Mouse (Mus musculus) stomach, postnatal 0 days (tissue): ENCODE data around the gene Atl2. TPM values are rescaled to one million over a fixed set of nuclear protein-coding genes. Genes with fewer than 3 reads are reported as not detected.

ENCODE experiments used
- ATAC-seq: fragments of 200-750 bp; cut with Nextera tagmentation; 2 replicates; pipeline ENCODE4 v1.8.0; 2017; ENCODE audit not compliant: low FRiP score, low TSS enrichment
- DNase-seq: peaks from one replicate; pipeline ENCODE4 v3.0.0-alpha.2; 2016; ENCODE audit warnings: low spot score
- H3K27ac ChIP-seq: fragments of 300-500 bp; sonication (generic); replicated peaks from 2 replicates; pipeline ENCODE4 v1.5.1; 2014; ENCODE audit warnings: mild to moderate bottlenecking, control low read depth
- H3K27me3 ChIP-seq: fragments of 300-500 bp; sonication (generic); 2 replicates; pipeline ENCODE4 v1.6.1; 2014; ENCODE audit warnings: low read length; ENCODE audit not compliant: control insufficient read depth, insufficient read depth
- H3K36me3 ChIP-seq: fragments of 300-500 bp; sonication (generic); 2 replicates; pipeline ENCODE4 v1.6.1; 2014; ENCODE audit warnings: low read length, mixed read lengths; ENCODE audit not compliant: control insufficient read depth, insufficient read depth
- H3K4me1 ChIP-seq: fragments of 300-500 bp; sonication (generic); replicated peaks from 2 replicates; pipeline ENCODE4 v1.6.1; 2014; ENCODE audit warnings: antibody characterized with exemption; ENCODE audit not compliant: control insufficient read depth, insufficient read depth
- H3K4me2 ChIP-seq: fragments of 300-500 bp; sonication (generic); replicated peaks from 2 replicates; pipeline ENCODE4 v1.6.1; 2014; ENCODE audit warnings: low read depth, mild to moderate bottlenecking, control low read depth, moderate library complexity
- H3K4me3 ChIP-seq: fragments of 300-500 bp; sonication (generic); 2 replicates; pipeline ENCODE4 v1.5.1; 2014; ENCODE audit warnings: low read depth, low read length, control low read depth
- H3K9ac ChIP-seq: fragments of 300-500 bp; sonication (generic); 2 replicates; pipeline ENCODE4 v1.6.1; 2014; ENCODE audit warnings: mild to moderate bottlenecking, low read length, control low read depth, mixed read lengths
- H3K9me3 ChIP-seq: fragments of 300-500 bp; sonication (generic); 2 replicates; pipeline ENCODE4 v1.6.1; 2016; ENCODE audit warnings: low read length; ENCODE audit not compliant: control insufficient read depth
- CTCF ChIP-seq: IDR thresholded peaks from 2 replicates; pipeline ENCODE4 v1.5.1; 2016; ENCODE audit warnings: antibody characterized with exemption, low read depth, mild to moderate bottlenecking, moderate library complexity
- EP300 ChIP-seq: optimal IDR thresholded peaks from 2 replicates; pipeline ENCODE3; 2016; ENCODE audit warnings: antibody characterized with exemption
- WGBS: fragments of 180-500 bp; shearing (Covaris S2); extraction: QIAGEN DNeasy Blood & Tissue Kit; methylation state at CpG from one replicate; pipeline ENCODE4 v1.1.7; 2014; 5-methylcytosine and 5-hydroxymethylcytosine counted together
- polyA plus RNA-seq: library from polyadenylated mRNA; unstranded; fragments of >200 nt; fragmentation: Nextera tagmentation; extraction: Ambion mirVana; gene quantifications from 2 replicates; pipeline ENCODE4 v1.2.1, GENCODE M21; 2015

The Atl2 gene
- polyA plus RNA-seq, 1 experiment from 2014 or later: 22.6 TPM

- 0 out of 2 replicates have a peak overlapping the region, but pooled peaks have one; percentile 6 for H3K27ac ChIP-seq
- ATAC-seq (peak; percentile 92), DNase-seq (peak; percentile 65)
- peaks cover 6% of the 10 kb centered on the region; the same call in 1 of the 2 replicates for H3K4me1 ChIP-seq
- H3K9ac ChIP-seq: no peak overlapping the region
- H3K27me3 ChIP-seq: no peaks in the 10 kb centered on the region
- H3K4me3 ChIP-seq: no peak overlapping the region
- no peaks in the 10 kb centered on the region for H3K36me3 ChIP-seq
- 17% methylated on average over 9 of the region's 9 CpGs for WGBS
- no peaks in the 10 kb centered on the region for H3K9me3 ChIP-seq
- H3K4me2 ChIP-seq: no peak overlapping the region
- TF ChIP-seq EP300 (no peak), CTCF (no peak)
These were observed 22.6 kb upstream of the Atl2 start for GRCm38 (mm10) chr17:79918484-79919004.

GRCm38 (mm10) chr17:79916996-79917395 is 21.1 kb upstream of the Atl2 start:
- H3K4me2 ChIP-seq: no peak overlapping the region
- 77% methylated on average over 9 of the region's 9 CpGs for WGBS
- no peak for TF ChIP-seq EP300
- TF ChIP-seq CTCF: no peak

DNA sequence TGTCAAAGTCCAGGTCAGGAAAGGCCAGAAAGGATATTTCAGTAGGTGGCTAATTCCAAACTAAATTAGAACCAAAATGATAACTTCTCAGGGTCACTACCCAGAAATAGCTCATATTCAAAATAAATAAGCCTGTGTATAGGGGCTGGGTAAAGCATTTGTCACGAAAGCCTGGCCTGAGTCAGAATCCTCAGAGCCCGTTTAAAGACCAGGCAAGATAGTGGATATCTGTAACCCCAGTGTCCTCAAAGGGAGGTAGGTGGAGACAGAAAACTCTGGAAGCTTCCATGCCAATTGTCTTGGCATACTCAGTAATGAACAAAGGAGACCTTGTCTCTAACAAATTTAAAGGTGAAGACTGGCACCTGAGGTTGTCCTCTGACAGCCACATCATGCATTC is 16.3 kb upstream of the Atl2 start:
- no peaks in the 10 kb centered on the region for H3K27me3 ChIP-seq
- DNase-seq: no peak
- no peak overlapping the region for H3K4me3 ChIP-seq
- H3K27ac ChIP-seq: no peak overlapping the region
- no peaks in the 10 kb centered on the region for H3K4me1 ChIP-seq
- H3K4me2 ChIP-seq: no peak overlapping the region
- 45% methylated on average over 2 of the region's 2 CpGs for WGBS
- H3K9ac ChIP-seq: no peak overlapping the region
- no peaks in the 10 kb centered on the region for H3K36me3 ChIP-seq
- TF ChIP-seq CTCF (no peak), EP300 (no peak)
- no peak for ATAC-seq
- H3K9me3 ChIP-seq: no peaks in the 10 kb centered on the region

More at GRCm38 (mm10) chr17:79916996-79917395, 21.1 kb upstream of the Atl2 start:
- DNase-seq: no peak
- H3K27me3 ChIP-seq: no peaks in the 10 kb centered on the region
- peaks cover 6% of the 10 kb centered on the region; the same call in 1 of the 2 replicates for H3K4me1 ChIP-seq
- no peak overlapping the region for H3K4me3 ChIP-seq
- H3K9me3 ChIP-seq: no peaks in the 10 kb centered on the region
- no peak overlapping the region for H3K9ac ChIP-seq
- H3K36me3 ChIP-seq: no peaks in the 10 kb centered on the region
- no peak for ATAC-seq
- no peak overlapping the region for H3K27ac ChIP-seq

- Histone ChIP-seq H3K36me3 (no peaks in the 10 kb centered on the region), H3K9me3 (no peaks in the 10 kb centered on the region), H3K4me2 (no peak overlapping the region), H3K27me3 (no peaks in the 10 kb centered on the region), H3K9ac (no peak overlapping the region), H3K4me1 (no peaks in the 10 kb centered on the region), H3K27ac (no peak overlapping the region), H3K4me3 (no peak overlapping the region)
- DNase-seq: no peak
- TF ChIP-seq CTCF (no peak), EP300 (no peak)
- no peak for ATAC-seq
- WGBS: 67% methylated on average over 3 of the region's 3 CpGs
These were observed 15.8 kb upstream of the Atl2 start for GRCm38 (mm10) chr17:79911718-79912117.

GRCm38 (mm10) chr17:79909571-79909970 is 13.6 kb upstream of the Atl2 start:
- ATAC-seq: no peak
- peak; percentile 2 for DNase-seq
- no peaks in the 10 kb centered on the region for H3K36me3 ChIP-seq
- WGBS: 73% methylated on average over 12 of the region's 12 CpGs
- H3K4me3 ChIP-seq: no peak overlapping the region
- no peaks in the 10 kb centered on the region for H3K9me3 ChIP-seq
- TF ChIP-seq EP300 (no peak), CTCF (no peak)
- no peak overlapping the region for H3K27ac ChIP-seq
- H3K9ac ChIP-seq: no peak overlapping the region
- H3K4me1 ChIP-seq: no peaks in the 10 kb centered on the region
- H3K27me3 ChIP-seq: no peaks in the 10 kb centered on the region
- no peak overlapping the region for H3K4me2 ChIP-seq

- TF ChIP-seq CTCF (no peak), EP300 (no peak)
- 67% methylated on average over 4 of the region's 4 CpGs for WGBS
- no peak overlapping the region for H3K4me3 ChIP-seq
- no peak overlapping the region for H3K9ac ChIP-seq
- DNase-seq (no peak), ATAC-seq (no peak)
- no peaks in the 10 kb centered on the region for H3K36me3 ChIP-seq
- no peak overlapping the region for H3K27ac ChIP-seq
- H3K27me3 ChIP-seq: no peaks in the 10 kb centered on the region
- H3K4me1 ChIP-seq: no peaks in the 10 kb centered on the region
- no peaks in the 10 kb centered on the region for H3K9me3 ChIP-seq
- no peak overlapping the region for H3K4me2 ChIP-seq
These were observed 11.8 kb upstream of the Atl2 start for GRCm38 (mm10) chr17:79907698-79908097.
